Mouse (Mus musculus): ENCODE measurements around the gene Poll.

- no peak for TF ChIP-seq POLR2A (IDR thresholded peaks at IDR 0.05; ENCODE audit: insufficient read length, low read depth)
- TF ChIP-seq MAX (IDR thresholded peaks at IDR 0.05; ENCODE audit: low read depth), result no peak
- no peak for TF ChIP-seq USF1 (IDR thresholded peaks at IDR 0.05; ENCODE audit: low read depth)
- no peak for TF ChIP-seq CEBPB (IDR thresholded peaks at IDR 0.05; ENCODE audit: insufficient read depth, poor library complexity, severe bottlenecking)
- no peak for TF ChIP-seq MYOD1 (IDR thresholded peaks at IDR 0.05; ENCODE audit: control insufficient read depth in 1 of 3, insufficient read length in 2 of 3, low read depth in 2 of 3)
- no peak for TF ChIP-seq E2F4 (IDR thresholded peaks at IDR 0.05; ENCODE audit: insufficient read depth)
Measured at GRCm38 (mm10) chr19:45552187-45552586, 8.1 kb downstream of the Poll start.
